Mouse (Mus musculus) macrophage (primary cell): ENCODE measurements around the gene Prss32. TPM values are rescaled to one million over a fixed set of nuclear protein-coding genes. Genes with fewer than 3 reads are reported as not detected.

ENCODE experiments used
- H3K27ac ChIP-seq: fragments of 350-480 bp; formaldehyde crosslinking; 2 replicates; pipeline ENCODE4 v1.9.0; 2021
- H3K36me3 ChIP-seq: fragments of 350-480 bp; formaldehyde crosslinking; 2 replicates; pipeline ENCODE4 v1.9.0; 2021; ENCODE audit errors: inconsistent target
- H3K4me3 ChIP-seq: fragments of 350-480 bp; formaldehyde crosslinking; 2 replicates; pipeline ENCODE4 v1.9.0; 2021; ENCODE audit errors: inconsistent target
- H3K79me2 ChIP-seq: fragments of 350-480 bp; formaldehyde crosslinking; 2 replicates; pipeline ENCODE4 v1.9.0; 2021; ENCODE audit errors: inconsistent target
- WGBS: methylation state at CpG from one replicate; pipeline ENCODE4 v1.1.7; 2026; ENCODE audit warnings: inconsistent platforms; ENCODE audit not compliant: missing documents; 5-methylcytosine and 5-hydroxymethylcytosine counted together
- polyA plus RNA-seq: library from polyadenylated mRNA; stranded (reverse); fragments of 250-400 nt; gene quantifications from 3 replicates; pipeline ENCODE4 v1.2.4, GENCODE M21; 2018; ENCODE audit warnings: inconsistent platforms
- total RNA-seq, 78 experiments: library from RNA; depleted of rRNA; stranded (reverse); fragments of 250-400 nt; gene quantifications; 1 replicate in 9 of 78; 2 replicates in 24 of 78; 3 replicates in 43 of 78; 4 replicates in 2 of 78; pipeline ENCODE4 v1.2.4; 2018; ENCODE audit warnings: inconsistent platforms in 56 of 78

The Prss32 gene
- not detected for total RNA-seq (2018; cell fraction: chromatin; rRNA removed)
- not detected for total RNA-seq (2018; cell fraction: cytosol; rRNA removed)
- total RNA-seq (2018; cell fraction: nucleus; rRNA removed) = not detected
- not detected in 3 replicates for polyA plus RNA-seq

GRCm38 (mm10) chr17:23843812-23844273 lies at the start of gene Prss32, which contains the start of gene Prss41:
TSS of gene Prss32 (plus strand) at chr17:23843855.
TSS of gene Prss41 (minus strand) at chr17:23844172.
- no peak within 1 kb of the TSS for H3K27ac ChIP-seq
- H3K79me2 ChIP-seq = no peaks in the 10 kb centered on the region
- H3K4me3 ChIP-seq = no peak within 1 kb of the TSS
- no peaks in the 10 kb centered on the region for H3K36me3 ChIP-seq
- 40% methylated on average over 17 of the region's 19 CpGs for WGBS

- H3K36me3 ChIP-seq = no peaks in the 10 kb centered on the region
- 94% methylated on average over 8 of the region's 8 CpGs for WGBS
- no peaks in the 10 kb centered on the region for H3K79me2 ChIP-seq
- no peak overlapping the region for H3K4me3 ChIP-seq
- no peak overlapping the region for H3K27ac ChIP-seq
These were observed 48.3 kb upstream of the Prss32 start for GRCm38 (mm10) chr17:23795323-23795722.

DNA sequence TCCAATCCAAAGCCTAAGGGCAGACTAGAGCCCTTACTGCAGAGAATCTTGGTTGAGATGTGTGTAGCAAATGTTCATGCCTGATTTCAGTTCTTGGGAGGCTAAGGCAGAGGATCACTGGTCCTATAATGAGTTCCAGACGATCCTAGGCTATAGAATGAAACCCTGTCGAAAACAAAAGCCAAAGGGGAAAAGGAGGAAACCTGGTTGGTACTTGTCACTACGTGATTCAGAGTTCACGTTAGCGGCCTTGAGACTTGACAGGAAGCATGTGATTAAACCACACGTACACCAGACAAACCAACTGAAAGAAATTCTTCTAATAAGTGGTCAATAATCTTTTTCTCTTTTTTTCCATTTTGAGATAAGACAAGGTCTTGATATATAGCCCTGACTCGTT lies 46.3 kb upstream of the Prss32 start:
- H3K79me2 ChIP-seq = no peaks in the 10 kb centered on the region
- no peaks in the 10 kb centered on the region for H3K36me3 ChIP-seq
- no peak overlapping the region for H3K4me3 ChIP-seq
- 25% methylated on average over 7 of the region's 7 CpGs for WGBS
- H3K27ac ChIP-seq = no peak overlapping the region

- no peak overlapping the region for H3K4me3 ChIP-seq
- H3K27ac ChIP-seq = no peak overlapping the region
- no peaks in the 10 kb centered on the region for H3K36me3 ChIP-seq
- WGBS = 91% methylated on average over 9 of the region's 10 CpGs
- peaks cover 32% of the 10 kb centered on the region for H3K79me2 ChIP-seq
These were observed 42.0 kb upstream of the Prss32 start for GRCm38 (mm10) chr17:23801627-23802026.

DNA sequence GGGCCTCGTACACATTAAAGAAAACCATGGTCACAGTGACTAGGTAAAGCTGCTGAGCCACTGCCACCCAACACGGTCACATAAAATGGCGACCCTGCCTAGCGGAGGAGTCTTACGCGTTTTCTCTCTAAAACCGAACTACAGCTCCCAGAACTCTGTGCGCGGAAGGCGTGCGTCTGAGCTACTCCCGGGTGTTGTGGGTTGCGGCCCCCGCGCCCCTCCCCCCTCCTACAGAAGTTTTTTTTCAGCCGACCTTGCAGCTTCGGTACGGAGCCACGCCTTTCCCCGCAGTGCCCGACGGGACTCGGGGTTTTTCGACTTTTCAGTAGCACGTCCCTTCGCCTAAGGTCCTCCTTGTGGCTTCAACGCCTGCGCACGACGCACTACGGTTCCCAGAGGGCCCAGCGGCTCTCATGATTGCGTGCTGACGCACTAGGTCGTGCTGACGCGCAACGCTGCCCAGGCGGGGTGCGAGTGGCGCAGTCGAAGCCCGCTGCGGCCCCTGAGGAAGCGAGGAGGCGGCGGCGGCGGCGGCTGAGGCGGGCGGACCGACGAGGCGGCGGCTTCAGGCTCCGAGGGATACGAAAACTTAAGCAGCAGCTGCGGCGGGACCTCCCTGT lies 40.8 kb upstream of the Prss32 start:
- peak overlapping the region; percentile 80 for H3K27ac ChIP-seq
- peaks cover 6% of the 10 kb centered on the region; the same call in 1 of the 2 replicates for H3K36me3 ChIP-seq
- under 1% methylated on average over 59 of the region's 60 CpGs for WGBS
- peak overlapping the region; percentile 45 for H3K4me3 ChIP-seq
- peaks cover 44% of the 10 kb centered on the region for H3K79me2 ChIP-seq

DNA sequence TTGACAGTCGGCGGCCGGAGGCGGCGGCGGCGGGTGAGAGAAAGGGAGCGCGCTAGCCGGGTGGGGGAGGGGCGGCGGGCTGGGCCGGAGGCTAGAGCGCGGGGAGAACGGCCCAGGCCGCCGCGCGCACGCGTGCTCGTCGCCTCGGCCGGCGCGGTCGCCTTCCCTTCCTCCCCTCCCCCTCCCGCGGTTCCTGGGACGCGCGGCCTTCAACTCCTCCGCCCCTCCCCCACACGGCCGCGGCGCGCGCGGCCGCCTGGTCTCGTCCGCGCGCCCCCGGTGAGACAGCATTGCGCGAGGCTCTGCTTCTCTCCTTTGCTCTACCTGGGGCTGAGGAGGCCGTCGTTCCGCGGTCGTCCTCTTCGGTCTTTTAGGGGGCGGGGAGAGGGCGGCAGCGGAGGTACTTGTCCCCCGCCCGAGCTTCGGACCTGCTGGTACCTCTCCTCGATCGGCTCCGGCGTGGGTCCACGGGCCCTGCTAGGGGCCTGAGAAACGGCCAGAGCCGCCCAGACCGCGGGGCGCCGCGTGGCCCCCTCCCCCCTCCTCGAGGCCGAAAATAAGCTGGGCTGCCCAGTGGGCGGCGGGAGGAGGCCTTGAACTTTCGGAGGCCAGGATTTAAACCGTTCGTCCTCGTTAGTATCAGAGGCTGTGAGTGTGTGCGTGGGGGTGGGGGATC lies 40.2 kb upstream of the Prss32 start:
- H3K36me3 ChIP-seq = peaks cover 13% of the 10 kb centered on the region
- peak overlapping the region; percentile 59 for H3K27ac ChIP-seq
- H3K4me3 ChIP-seq = peak overlapping the region; percentile 79
- H3K79me2 ChIP-seq = peaks cover 51% of the 10 kb centered on the region
- 1% methylated on average over 70 of the region's 83 CpGs for WGBS

- Histone ChIP-seq H3K79me2 (peaks cover 61% of the 10 kb centered on the region), H3K36me3 (peaks cover 23% of the 10 kb centered on the region), H3K27ac (peak overlapping the region; percentile 59), H3K4me3 (peak overlapping the region; percentile 79)
- WGBS = 0% methylated on average over 8 of the region's 8 CpGs
These were observed 39.1 kb upstream of the Prss32 start for GRCm38 (mm10) chr17:23804426-23805085.

DNA sequence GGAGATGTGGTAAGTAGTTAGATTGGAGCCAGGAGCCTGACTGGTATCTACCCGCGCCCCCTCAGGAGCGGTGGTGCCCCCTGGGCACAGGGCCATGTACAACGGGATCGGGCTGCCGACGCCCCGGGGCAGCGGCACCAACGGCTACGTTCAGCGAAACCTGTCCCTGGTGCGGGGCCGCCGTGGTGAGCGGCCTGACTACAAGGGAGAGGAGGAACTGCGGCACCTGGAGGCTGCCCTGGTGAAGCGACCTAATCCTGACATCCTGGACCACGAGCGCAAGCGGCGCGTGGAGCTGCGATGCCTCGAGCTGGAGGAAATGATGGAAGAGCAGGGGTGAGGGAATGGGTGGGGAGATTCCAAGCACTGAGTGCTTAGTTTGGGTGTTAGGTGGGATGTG lies 36.8 kb upstream of the Prss32 start:
- no peak overlapping the region for H3K27ac ChIP-seq
- H3K79me2 ChIP-seq = peaks cover 83% of the 10 kb centered on the region
- 73% methylated on average over 12 of the region's 25 CpGs for WGBS
- H3K4me3 ChIP-seq = no peak overlapping the region
- peaks cover 43% of the 10 kb centered on the region for H3K36me3 ChIP-seq

GRCm38 (mm10) chr17:23807918-23808317 lies 35.7 kb upstream of the Prss32 start:
- Histone ChIP-seq H3K79me2 (peaks cover 94% of the 10 kb centered on the region), H3K4me3 (no peak overlapping the region), H3K27ac (no peak overlapping the region), H3K36me3 (peaks cover 54% of the 10 kb centered on the region)
- 81% methylated on average over 3 of the region's 3 CpGs for WGBS

DNA sequence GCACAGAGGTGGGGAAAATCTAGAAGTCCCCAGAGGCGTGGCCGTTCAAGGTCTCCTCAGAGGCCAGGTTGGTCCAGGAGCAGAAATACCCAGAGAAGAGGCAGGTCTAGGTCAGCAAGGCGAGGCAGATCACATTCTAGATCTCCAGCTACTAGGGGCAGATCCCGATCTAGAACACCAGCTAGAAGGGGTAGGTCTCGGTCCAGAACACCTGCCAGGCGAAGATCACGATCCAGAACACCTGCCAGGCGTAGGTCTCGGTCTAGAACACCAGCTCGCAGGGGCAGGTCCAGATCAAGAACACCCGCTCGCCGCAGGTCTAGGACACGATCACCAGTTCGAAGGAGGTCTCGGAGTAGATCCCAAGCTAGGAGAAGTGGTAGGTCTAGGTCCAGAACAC lies 28.0 kb upstream of the Prss32 start:
- 93% methylated on average over 16 of the region's 16 CpGs for WGBS
- Histone ChIP-seq H3K27ac (no peak overlapping the region), H3K4me3 (no peak overlapping the region), H3K36me3 (peaks cover 97% of the 10 kb centered on the region), H3K79me2 (peaks cover 99% of the 10 kb centered on the region)

DNA sequence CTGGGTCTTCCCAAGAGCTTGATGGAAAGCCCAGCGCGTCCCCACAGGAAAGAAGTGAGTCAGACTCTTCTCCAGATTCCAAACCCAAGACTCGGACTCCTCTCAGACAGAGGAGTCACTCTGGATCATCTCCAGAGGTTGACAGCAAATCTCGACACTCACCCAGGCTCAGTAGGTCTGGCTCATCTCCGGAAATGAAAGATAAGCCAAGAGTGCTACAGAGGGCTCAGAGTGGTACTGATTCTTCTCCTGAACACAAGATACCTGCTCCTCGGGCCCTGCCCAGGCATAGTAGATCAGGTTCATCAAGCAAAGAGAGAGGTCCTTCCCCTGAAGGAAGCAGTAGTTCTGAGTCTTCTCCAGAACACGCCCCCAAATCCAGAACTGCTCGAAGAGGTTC lies 25.1 kb upstream of the Prss32 start:
- WGBS = 96% methylated on average over 8 of the region's 8 CpGs
- no peak overlapping the region for H3K27ac ChIP-seq
- peaks cover 99% of the 10 kb centered on the region for H3K36me3 ChIP-seq
- H3K4me3 ChIP-seq = no peak overlapping the region
- H3K79me2 ChIP-seq = peaks cover 74% of the 10 kb centered on the region

GRCm38 (mm10) chr17:23819235-23819634 lies 24.4 kb upstream of the Prss32 start:
- 96% methylated on average over 22 of the region's 25 CpGs for WGBS

GRCm38 (mm10) chr17:23820731-23821130 lies 22.9 kb upstream of the Prss32 start:
- Histone ChIP-seq H3K27ac (no peak overlapping the region), H3K4me3 (no peak overlapping the region), H3K36me3 (peaks cover 92% of the 10 kb centered on the region), H3K79me2 (peaks cover 53% of the 10 kb centered on the region; the same call in 1 of the 2 replicates)
- WGBS = 98% methylated on average over 4 of the region's 5 CpGs

More at GRCm38 (mm10) chr17:23819235-23819634, 24.4 kb upstream of the Prss32 start:
- H3K4me3 ChIP-seq = no peak overlapping the region
- no peak overlapping the region for H3K27ac ChIP-seq
- H3K79me2 ChIP-seq = peaks cover 68% of the 10 kb centered on the region; the same call in 1 of the 2 replicates
- peaks cover 98% of the 10 kb centered on the region for H3K36me3 ChIP-seq

DNA sequence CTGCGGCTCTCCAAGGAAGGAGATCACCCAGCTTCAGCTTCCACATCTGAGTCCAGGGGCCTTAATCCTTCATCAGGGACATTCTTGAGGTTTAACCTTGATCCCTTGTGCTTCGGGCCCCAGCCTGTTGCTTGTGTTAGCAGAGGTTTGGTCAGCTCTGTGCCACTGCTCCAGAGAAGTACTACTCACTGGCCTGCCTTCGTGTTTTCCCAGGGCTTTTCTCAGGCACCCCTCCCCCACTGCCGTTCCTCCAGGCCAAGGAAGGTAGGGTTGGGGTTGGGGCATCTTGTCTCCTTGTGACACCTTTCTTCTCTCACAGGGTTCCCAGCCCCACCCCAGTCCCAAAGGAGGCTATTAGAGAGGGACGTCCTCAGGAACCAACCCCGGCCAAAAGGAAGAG lies 21.6 kb upstream of the Prss32 start:
- peaks cover 51% of the 10 kb centered on the region; the same call in 1 of the 2 replicates for H3K79me2 ChIP-seq
- H3K36me3 ChIP-seq = peaks cover 78% of the 10 kb centered on the region
- WGBS = 91% methylated on average over 4 of the region's 6 CpGs
- no peak overlapping the region for H3K4me3 ChIP-seq
- no peak overlapping the region for H3K27ac ChIP-seq
